Mouse (Mus musculus): ENCODE measurements at regions not wholly inside any gene's neighbourhood (a gene's known extent, or its start where the extent isn't known, plus 50 kb on each side); places are given as distances from the start of the nearest gene placed in this dataset.
"Not testable (repeated sequence)": the region's sequence is repeated elsewhere in the genome, so short reads cannot be mapped to it uniquely, and the experiment has no call there.

GRCm38 (mm10) chr12:8070788-8071187 is 93.3 kb downstream of the Apob start:
- DNase-seq (ENCODE audit: extremely low read depth, low read depth): no peak

GRCm38 (mm10) chr12:8071286-8071685 is 93.8 kb downstream of the Apob start:
- DNase-seq (ENCODE audit: extremely low read depth, low read depth): no peak

GRCm38 (mm10) chr12:8076010-8076540 is 98.6 kb downstream of the Apob start:
- DNase-seq (ENCODE audit: extremely low read depth, low read depth): no peak

GRCm38 (mm10) chr12:8077346-8077745 is 99.9 kb downstream of the Apob start:
- DNase-seq (ENCODE audit: extremely low read depth, low read depth): no peak

GRCm38 (mm10) chr12:8078046-8078445 is 100.6 kb downstream of the Apob start:
- DNase-seq (ENCODE audit: extremely low read depth, low read depth): no peak

- DNase-seq (ENCODE audit: extremely low read depth, low read depth): no peak
Measured at GRCm38 (mm10) chr12:8082688-8083661, 105.5 kb downstream of the Apob start.

GRCm38 (mm10) chr12:8087958-8088357 is 110.5 kb downstream of the Apob start:
- no peak for DNase-seq (ENCODE audit: extremely low read depth, low read depth)

GRCm38 (mm10) chr12:8089423-8090278 is 112.2 kb downstream of the Apob start:
- peak; percentile 55 for DNase-seq (ENCODE audit: extremely low read depth, low read depth)

GRCm38 (mm10) chr12:8090279-8090626 is 112.8 kb downstream of the Apob start:
- peak; percentile 78 for DNase-seq (ENCODE audit: extremely low read depth, low read depth)

GRCm38 (mm10) chr12:8093437-8093836 is 114.5 kb upstream of the Ldah start:
- no peak for DNase-seq (ENCODE audit: extremely low read depth, low read depth)

GRCm38 (mm10) chr12:8095946-8096345 is 112.0 kb upstream of the Ldah start:
- DNase-seq (ENCODE audit: extremely low read depth, low read depth): no peak

GRCm38 (mm10) chr12:8098395-8098794 is 109.5 kb upstream of the Ldah start:
- not testable (repeated sequence) for DNase-seq (ENCODE audit: extremely low read depth, low read depth)

- no peak for DNase-seq (ENCODE audit: extremely low read depth, low read depth)
Measured at GRCm38 (mm10) chr12:8099114-8099513, 108.8 kb upstream of the Ldah start.

GRCm38 (mm10) chr12:8099821-8100220 is 108.1 kb upstream of the Ldah start:
- no peak for DNase-seq (ENCODE audit: extremely low read depth, low read depth)

- DNase-seq (ENCODE audit: extremely low read depth, low read depth): no peak
Measured at GRCm38 (mm10) chr12:8101837-8102236, 106.1 kb upstream of the Ldah start.

GRCm38 (mm10) chr12:8103259-8103658 is 104.6 kb upstream of the Ldah start:
- DNase-seq (ENCODE audit: extremely low read depth, low read depth): no peak

GRCm38 (mm10) chr12:8107137-8107536 is 100.8 kb upstream of the Ldah start:
- no peak for DNase-seq (ENCODE audit: extremely low read depth, low read depth)

GRCm38 (mm10) chr12:8109203-8109770 is 98.6 kb upstream of the Ldah start:
- DNase-seq (ENCODE audit: extremely low read depth, low read depth): no peak

- DNase-seq (ENCODE audit: extremely low read depth, low read depth): no peak
Measured at GRCm38 (mm10) chr12:8109876-8110275, 98.0 kb upstream of the Ldah start.

- DNase-seq (ENCODE audit: extremely low read depth, low read depth): no peak
Measured at GRCm38 (mm10) chr12:8110297-8110696, 97.6 kb upstream of the Ldah start.

GRCm38 (mm10) chr12:8111484-8111883 is 96.4 kb upstream of the Ldah start:
- DNase-seq (ENCODE audit: extremely low read depth, low read depth): no peak

- DNase-seq (ENCODE audit: extremely low read depth, low read depth): peak; percentile 4
Measured at GRCm38 (mm10) chr12:8155566-8155965, 52.3 kb upstream of the Ldah start.
